Mouse (Mus musculus) liver (tissue): ENCODE data around the gene Psenen.

Experiments
- DNase-seq: peaks from one replicate; pipeline ENCODE4 v3.0.0-alpha.2; 2020; ENCODE audit warnings: mixed read lengths

Psenen gene

DNA sequence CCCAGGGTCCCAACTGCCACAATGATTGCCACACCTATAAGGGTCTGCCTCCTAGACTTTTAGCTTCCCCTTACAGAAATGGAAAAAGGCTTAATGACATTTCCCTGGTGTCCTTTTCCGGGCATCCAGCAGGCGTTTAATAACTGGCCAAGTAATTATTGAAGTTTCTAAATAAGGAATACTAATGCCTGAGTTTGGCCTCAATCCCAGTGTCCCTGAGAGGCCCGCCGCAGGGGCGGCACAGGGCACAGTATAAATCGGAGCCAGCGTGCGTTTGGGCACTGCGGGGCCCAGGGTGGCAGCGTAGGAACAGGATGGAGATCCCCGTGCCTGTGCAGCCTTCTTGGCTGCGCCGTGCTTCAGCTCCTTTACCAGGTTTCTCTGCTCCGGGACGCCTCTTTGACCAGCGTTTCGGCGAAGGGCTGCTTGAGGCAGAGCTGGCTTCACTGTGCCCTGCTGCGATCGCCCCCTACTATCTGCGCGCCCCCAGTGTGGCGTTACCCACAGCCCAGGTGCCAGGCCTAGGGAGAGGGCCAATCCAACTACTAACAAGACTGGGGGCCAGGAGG is 10.3 kb downstream of the Psenen start:
- peak; percentile 54 for DNase-seq

DNA sequence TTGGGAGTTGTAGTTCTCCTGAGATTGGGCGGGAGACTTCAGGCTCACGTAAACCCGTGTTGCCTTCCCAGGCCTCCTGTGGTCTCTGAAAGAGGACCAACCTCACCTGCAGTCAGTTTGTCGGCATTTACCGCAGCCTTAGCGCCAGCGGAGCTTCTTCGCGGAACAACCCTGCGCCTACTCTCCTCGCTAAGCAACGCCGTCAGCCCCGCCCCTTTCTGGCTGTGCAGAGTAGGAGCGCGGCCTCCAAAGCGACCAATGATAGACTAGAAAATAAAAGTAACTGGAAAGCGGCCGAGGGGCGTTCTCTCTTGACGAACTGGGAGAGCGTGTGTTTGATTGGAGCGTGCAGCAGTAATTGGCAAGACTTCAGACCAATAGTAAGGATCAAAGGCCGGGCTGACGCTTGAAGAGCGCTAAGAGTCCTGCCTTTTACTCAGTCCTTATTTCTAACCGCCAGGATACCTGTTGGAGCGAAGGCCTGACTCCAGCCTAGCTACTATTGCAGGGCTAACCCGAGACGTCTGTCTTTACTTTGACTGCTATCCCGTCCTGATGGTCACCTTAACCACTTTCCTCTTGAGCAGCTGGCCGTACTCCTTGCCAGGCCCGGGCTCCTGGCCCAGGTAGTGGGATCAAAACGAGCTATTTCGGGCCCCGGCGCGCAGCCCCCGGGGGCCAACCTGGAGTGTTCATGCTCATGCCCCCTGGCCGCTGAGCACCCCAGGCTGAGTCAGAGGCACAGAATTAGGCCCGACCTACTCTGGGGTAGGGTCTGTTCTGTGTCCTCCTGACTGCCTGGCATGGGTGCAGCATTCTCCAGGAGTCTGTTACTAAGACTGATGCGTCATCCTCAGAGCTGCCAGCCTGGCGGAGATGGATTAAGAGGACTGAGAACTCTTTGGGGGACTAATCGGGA is 11.1 kb downstream of the Psenen start, which contains the start of the genes Hspb6 and Proser3:
Hspb6 (plus strand) TSS at position 77 of the 919 bp plus-strand sequence.
Proser3 (minus strand) TSS at position 198 of the 919 bp plus-strand sequence.
- peak; percentile 98 for DNase-seq

GRCm38 (mm10) chr7:30551445-30552101 is 11.9 kb downstream of the Psenen start:
- no peak for DNase-seq

DNA sequence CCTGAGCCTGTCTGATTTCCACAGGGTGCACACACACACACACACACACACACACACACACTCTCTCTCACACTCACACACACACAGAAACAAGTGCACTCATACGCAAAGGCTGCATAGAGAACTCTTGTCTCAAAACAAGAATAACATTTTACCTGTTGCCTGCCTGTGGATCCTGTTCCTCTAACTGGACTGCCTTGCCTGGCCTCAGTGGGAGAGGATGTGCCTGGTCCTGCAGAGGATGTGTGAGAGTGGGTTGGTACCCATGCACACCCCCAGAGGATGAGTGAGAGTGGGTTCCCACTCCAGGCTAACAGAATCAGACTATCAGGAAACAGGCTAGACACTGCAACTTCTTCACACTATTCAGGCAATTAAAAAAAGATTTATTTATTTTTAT is 12.8 kb downstream of the Psenen start:
- DNase-seq: no peak

- no peak for DNase-seq
These were observed 13.5 kb downstream of the Psenen start for GRCm38 (mm10) chr7:30549880-30550279.

- no peak for DNase-seq
These were observed 19.1 kb downstream of the Psenen start for GRCm38 (mm10) chr7:30544327-30544726.

- no peak for DNase-seq
These were observed 22.9 kb downstream of the Psenen start for GRCm38 (mm10) chr7:30540572-30540971.

DNA sequence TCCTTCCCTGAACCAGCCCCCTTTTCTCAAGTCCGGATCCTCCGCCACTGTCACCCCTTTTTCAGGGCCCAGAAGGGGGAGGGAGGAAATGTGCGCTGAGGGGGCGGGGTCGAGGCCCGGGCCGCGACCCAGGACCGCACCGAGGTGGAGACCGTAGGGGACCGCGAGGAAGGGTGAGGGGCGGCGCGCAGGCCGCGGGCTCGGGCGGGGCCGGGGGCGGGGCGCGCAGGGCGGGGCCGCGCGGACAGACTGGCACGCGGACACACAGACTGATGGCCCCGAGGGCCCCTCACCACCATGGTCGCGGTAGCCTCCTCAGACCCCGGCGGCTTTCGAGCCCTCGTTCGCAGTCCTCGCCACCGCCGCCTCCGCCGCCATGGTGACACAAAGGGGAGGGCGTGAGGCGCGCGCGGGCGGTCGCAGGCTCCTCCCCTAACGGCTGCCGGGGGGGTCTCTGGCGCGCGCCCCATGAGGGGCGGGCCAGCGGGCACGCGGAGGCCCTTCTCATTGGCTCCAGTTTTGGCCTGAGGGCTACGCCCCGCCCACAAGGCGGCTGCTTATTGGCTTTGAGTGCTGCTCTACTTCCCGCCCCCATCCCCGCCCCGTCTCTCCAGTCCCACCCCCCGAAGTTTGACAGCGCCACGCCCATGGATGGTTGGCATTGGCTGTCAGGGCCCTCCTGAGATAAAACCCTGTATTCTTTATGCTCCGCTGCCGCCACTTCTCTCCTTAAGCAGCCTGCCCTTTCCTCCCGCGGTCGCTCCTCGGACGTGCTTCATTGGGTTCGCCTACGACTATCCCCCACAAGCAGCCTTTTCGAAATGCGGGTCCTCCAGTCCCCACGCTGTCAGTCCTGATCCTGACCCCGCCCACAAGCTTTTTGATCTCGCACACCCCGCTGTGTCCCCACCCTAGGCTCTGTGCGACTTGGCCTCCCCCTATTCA is 28.5 kb downstream of the Psenen start, which contains the start of gene Arhgap33:
Arhgap33 (minus strand) TSS at position 428 of the 945 bp plus-strand sequence.
- DNase-seq: peak; percentile 99

DNA sequence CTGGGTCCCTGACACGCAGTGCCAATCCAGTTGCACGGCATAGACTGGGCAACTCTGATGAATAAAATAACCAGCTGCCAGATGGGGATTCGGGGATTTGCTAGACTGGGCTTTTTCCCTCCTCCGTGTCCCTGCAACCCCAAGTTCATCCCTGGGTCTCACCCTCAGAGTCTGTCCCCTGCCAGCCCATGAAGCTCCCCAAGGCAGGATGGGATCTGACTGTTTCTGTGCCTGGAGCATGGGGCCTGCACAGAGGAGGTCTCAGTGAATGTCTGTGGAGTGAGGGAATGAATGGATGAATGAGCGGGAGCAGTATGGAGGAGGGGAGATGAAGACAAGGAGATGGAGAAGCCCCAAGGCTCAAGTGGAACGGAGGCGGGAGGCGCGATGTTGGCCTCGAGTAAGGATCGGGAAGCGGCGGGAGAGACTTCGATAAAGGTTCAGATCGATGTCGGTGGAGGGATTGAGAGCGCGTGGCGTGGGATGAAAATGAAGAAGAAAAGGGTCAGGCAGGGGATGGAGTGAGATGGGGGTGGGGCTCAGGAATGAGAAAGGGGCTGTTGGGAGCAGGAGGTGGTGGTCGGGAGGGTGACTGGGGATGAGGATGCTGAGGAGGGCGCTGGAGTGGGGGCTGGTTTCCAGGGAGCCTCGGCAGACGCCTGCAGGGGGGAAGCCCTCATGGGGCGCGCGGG is 29.3 kb downstream of the Psenen start:
- DNase-seq: no peak

GRCm38 (mm10) chr7:30532931-30533330 is 30.5 kb downstream of the Psenen start:
- no peak for DNase-seq

GRCm38 (mm10) chr7:30531291-30531815 is 32.1 kb downstream of the Psenen start:
- DNase-seq: no peak

DNA sequence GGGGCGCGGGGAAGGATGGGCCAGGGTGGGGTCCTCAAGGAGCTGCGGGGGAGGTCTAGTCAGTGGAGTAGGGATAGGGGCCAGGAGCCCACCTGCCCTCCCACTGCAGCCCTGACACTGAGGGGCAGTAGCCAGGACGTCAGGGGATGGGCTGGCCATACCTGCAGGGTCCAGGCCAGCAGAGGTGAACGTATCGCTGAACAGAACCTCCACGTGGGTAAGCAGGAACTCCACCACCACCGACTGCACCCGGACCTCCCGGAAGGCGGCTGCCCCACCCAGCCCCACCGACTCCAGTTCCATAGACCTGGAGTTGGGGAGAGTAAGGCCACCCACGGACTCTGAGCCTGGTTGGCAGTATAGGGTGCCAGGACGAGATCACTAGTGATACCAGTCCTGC is 36.4 kb downstream of the Psenen start:
- DNase-seq: no peak

- no peak for DNase-seq
These were observed 37.0 kb downstream of the Psenen start for GRCm38 (mm10) chr7:30526399-30526798.

DNA sequence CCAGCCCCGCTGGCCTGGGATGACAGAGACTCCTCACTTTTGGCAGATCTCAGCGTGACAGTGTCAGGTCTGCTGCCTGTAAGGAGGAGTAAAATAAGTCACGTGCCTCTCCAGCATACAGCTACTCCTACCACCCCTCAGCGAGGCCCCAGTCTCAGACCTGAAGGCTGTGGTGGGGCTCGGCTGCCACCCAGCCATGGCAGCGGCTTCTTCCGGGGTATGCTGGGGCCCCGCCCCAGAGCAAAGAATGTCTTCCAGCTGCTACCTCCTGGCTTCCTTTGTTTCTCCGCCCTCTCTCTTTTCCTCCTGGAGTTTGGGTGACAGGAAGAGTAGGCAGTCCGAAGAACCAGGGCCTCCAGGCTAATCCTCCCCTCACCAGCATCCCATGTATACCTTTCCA is 37.5 kb downstream of the Psenen start:
- DNase-seq: no peak

- no peak for DNase-seq
These were observed 38.9 kb downstream of the Psenen start for GRCm38 (mm10) chr7:30524487-30524886.

GRCm38 (mm10) chr7:30522871-30523270 is 40.6 kb downstream of the Psenen start:
- no peak for DNase-seq

GRCm38 (mm10) chr7:30520856-30521255 is 42.6 kb downstream of the Psenen start:
- DNase-seq: no peak

- no peak for DNase-seq
These were observed 43.0 kb downstream of the Psenen start for GRCm38 (mm10) chr7:30520396-30520795.

GRCm38 (mm10) chr7:30518325-30518724 is 45.1 kb downstream of the Psenen start:
- no peak for DNase-seq

DNA sequence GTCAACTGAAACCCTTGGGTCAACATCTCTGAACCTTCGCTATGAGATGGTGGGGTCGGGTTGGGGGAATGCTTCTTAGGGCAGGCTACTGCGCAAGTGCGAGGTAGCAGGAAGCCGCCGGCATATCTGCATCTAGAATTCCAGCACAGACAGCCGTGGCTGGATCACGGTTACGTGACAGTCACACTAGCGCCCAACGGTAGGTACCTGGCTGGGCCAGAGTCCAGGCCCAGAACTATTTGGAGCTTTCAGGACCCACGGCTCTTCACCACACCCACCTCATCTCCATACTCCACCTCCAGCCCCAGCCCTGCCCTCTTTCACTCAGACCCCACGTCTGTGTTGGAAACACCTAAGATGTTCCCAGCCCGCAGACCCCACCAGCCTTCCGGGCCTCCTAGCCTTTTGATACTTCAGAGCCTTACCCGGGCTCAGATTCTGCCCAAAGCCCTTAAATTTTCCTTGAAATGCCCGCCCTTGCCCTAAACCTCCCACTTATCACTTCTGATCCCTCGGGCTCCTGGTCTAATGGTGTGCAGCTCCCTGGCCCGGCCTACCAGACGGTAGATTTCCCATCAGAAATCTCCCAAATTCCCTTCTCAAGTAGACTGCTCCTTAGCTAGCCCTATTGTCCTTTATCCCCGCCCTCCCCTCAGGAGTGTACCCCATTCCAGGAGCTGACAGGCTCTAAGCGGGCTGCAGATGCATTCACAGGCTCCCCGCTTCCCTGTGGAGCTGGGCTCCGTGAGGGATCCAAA is 48.2 kb downstream of the Psenen start:
- DNase-seq: no peak
